Mouse (Mus musculus) layer of hippocampus, adult 2 months (tissue): ENCODE data around the gene Clasp2. TPM values are rescaled to one million over a fixed set of nuclear protein-coding genes. Genes with fewer than 3 reads are reported as not detected.
"Not testable (repeated sequence)": the region's sequence is repeated elsewhere in the genome, so short reads cannot be mapped to it uniquely, and the experiment has no call there.

Source experiments
- DNase-seq, 2 experiments: peaks; one replicate each; pipeline ENCODE4 v3.0.0; 2022; ENCODE audit warnings: low spot score in 2 of 2
- H3K27ac ChIP-seq: fragments of 200-600 bp; 2 replicates; pipeline ENCODE4 v1.8.1; 2022
- H3K4me3 ChIP-seq: fragments of 200-600 bp; 2 replicates; pipeline ENCODE4 v1.8.1; 2022; ENCODE audit warnings: mild to moderate bottlenecking
- CTCF ChIP-seq: fragments of 200-600 bp; conservative IDR thresholded peaks from 2 replicates; pipeline ENCODE4 v1.8.1; 2022; ENCODE audit warnings: antibody characterized with exemption, mild to moderate bottlenecking, moderate library complexity
- total RNA-seq, 2 experiments: library from RNA; stranded (reverse); gene quantifications; 2 replicates each; pipeline ENCODE4 v1.2.3; 2021

The Clasp2 gene
- total RNA-seq, 2 experiments from 2014 or later, result 199 to 202 TPM

- no peak for TF ChIP-seq CTCF
- no peak overlapping the region for H3K27ac ChIP-seq
- H3K4me3 ChIP-seq, result no peak overlapping the region
- DNase-seq, result no peak
Measured at GRCm38 (mm10) chr9:113770640-113771039, 29.4 kb downstream of the Clasp2 start.

- DNase-seq, result no peak
- H3K4me3 ChIP-seq, result no peak overlapping the region
- no peak for TF ChIP-seq CTCF
- no peak overlapping the region for H3K27ac ChIP-seq
Measured at GRCm38 (mm10) chr9:113780863-113781262, 39.6 kb downstream of the Clasp2 start.

GRCm38 (mm10) chr9:113782362-113783005, 41.2 kb downstream of the Clasp2 start:
- TF ChIP-seq CTCF, result no peak
- H3K4me3 ChIP-seq, result no peak overlapping the region
- no peak overlapping the region for H3K27ac ChIP-seq
- DNase-seq, result no peak

GRCm38 (mm10) chr9:113783674-113784073, 42.4 kb downstream of the Clasp2 start:
- Histone ChIP-seq H3K4me3 (no peak overlapping the region), H3K27ac (no peak overlapping the region)
- TF ChIP-seq CTCF, result peak; percentile 26; the same call in 1 of the 2 replicates
- no peak for DNase-seq

GRCm38 (mm10) chr9:113789283-113789682, 48.0 kb downstream of the Clasp2 start:
- not testable (repeated sequence) for DNase-seq, H3K27ac ChIP-seq, H3K4me3 ChIP-seq

- peak; percentile 73 to 91 for DNase-seq
- Histone ChIP-seq H3K4me3 (peak overlapping the region; percentile 79), H3K27ac (peak overlapping the region; percentile 99)
- peak; percentile 28 for TF ChIP-seq CTCF
Measured at GRCm38 (mm10) chr9:113792651-113793512, 51.6 kb downstream of the Clasp2 start.

GRCm38 (mm10) chr9:113793513-113793905, 52.2 kb downstream of the Clasp2 start:
- TF ChIP-seq CTCF, result no peak
- peak overlapping the region; percentile 79 for H3K4me3 ChIP-seq
- no peak for DNase-seq

GRCm38 (mm10) chr9:113793966-113794365, 52.7 kb downstream of the Clasp2 start:
- Histone ChIP-seq H3K27ac (peak overlapping the region; percentile 99), H3K4me3 (peak overlapping the region; percentile 79)
- DNase-seq, result no peak
- TF ChIP-seq CTCF, result no peak

More at GRCm38 (mm10) chr9:113793513-113793905, 52.2 kb downstream of the Clasp2 start:
- H3K27ac ChIP-seq, result peak overlapping the region; percentile 99

- TF ChIP-seq CTCF, result no peak
- no peak overlapping the region for H3K4me3 ChIP-seq
- 0 out of 2 replicates have a peak overlapping the region, but pooled peaks have one; percentile 2 for H3K27ac ChIP-seq
- DNase-seq, result no peak
Measured at GRCm38 (mm10) chr9:113797206-113797605, 55.9 kb downstream of the Clasp2 start.

GRCm38 (mm10) chr9:113800671-113801070, 59.4 kb downstream of the Clasp2 start:
- no peak for DNase-seq
- Histone ChIP-seq H3K4me3 (no peak overlapping the region), H3K27ac (no peak overlapping the region; the same call in 1 of the 2 replicates)
- TF ChIP-seq CTCF, result no peak

GRCm38 (mm10) chr9:113802734-113803133, 61.5 kb downstream of the Clasp2 start:
- no peak overlapping the region for H3K4me3 ChIP-seq
- no peak for DNase-seq
- TF ChIP-seq CTCF, result no peak
- peak overlapping the region; percentile 36 for H3K27ac ChIP-seq

- no peak for DNase-seq
- H3K4me3 ChIP-seq, result no peak overlapping the region
- no peak for TF ChIP-seq CTCF
- no peak overlapping the region for H3K27ac ChIP-seq
Measured at GRCm38 (mm10) chr9:113803751-113804150, 62.5 kb downstream of the Clasp2 start.

GRCm38 (mm10) chr9:113805359-113805758, 64.1 kb downstream of the Clasp2 start:
- DNase-seq, result no peak
- TF ChIP-seq CTCF, result no peak
- Histone ChIP-seq H3K4me3 (no peak overlapping the region), H3K27ac (no peak overlapping the region)
